Mouse (Mus musculus) liver, embryonic 15.5 days (tissue): ENCODE measurements at regions not wholly inside any gene's neighbourhood (a gene's known extent, or its start where the extent isn't known, plus 50 kb on each side); places are given as distances from the start of the nearest gene placed in this dataset.
"Not testable (repeated sequence)": the region's sequence is repeated elsewhere in the genome, so short reads cannot be mapped to it uniquely, and the experiment has no call there.

Experiments used
- ATAC-seq: fragments of 200-750 bp; cut with Nextera tagmentation; 2 replicates; pipeline ENCODE4 v1.8.0; 2017; ENCODE audit warnings: moderate number of reproducible peaks, mild to moderate bottlenecking, moderate library complexity; ENCODE audit not compliant: insufficient read depth
- H3K27ac ChIP-seq: fragments of 300-500 bp; sonication (generic); replicated peaks from 2 replicates; pipeline ENCODE4 v1.5.1; 2015; ENCODE audit warnings: mild to moderate bottlenecking, inconsistent platforms
- H3K27me3 ChIP-seq: fragments of 300-500 bp; sonication (generic); 2 replicates; pipeline ENCODE4 v1.6.1; 2015; ENCODE audit warnings: mild to moderate bottlenecking, inconsistent platforms
- H3K36me3 ChIP-seq: fragments of 300-500 bp; sonication (generic); replicated peaks from 2 replicates; pipeline ENCODE4 v1.6.1; 2015; ENCODE audit warnings: moderate library complexity, mild to moderate bottlenecking, inconsistent platforms
- H3K4me1 ChIP-seq: fragments of 300-500 bp; sonication (generic); replicated peaks from 2 replicates; pipeline ENCODE4 v1.6.1; 2015; ENCODE audit warnings: inconsistent platforms
- H3K4me2 ChIP-seq: fragments of 300-500 bp; sonication (generic); 2 replicates; pipeline ENCODE4 v1.6.1; 2015; ENCODE audit warnings: moderate library complexity, mild to moderate bottlenecking, inconsistent platforms
- H3K4me3 ChIP-seq: fragments of 300-500 bp; sonication (generic); replicated peaks from 2 replicates; pipeline ENCODE4 v1.5.1; 2015; ENCODE audit warnings: mild to moderate bottlenecking, inconsistent platforms
- H3K9ac ChIP-seq: fragments of 300-500 bp; sonication (generic); 2 replicates; pipeline ENCODE4 v1.6.1; 2015; ENCODE audit warnings: moderate library complexity, mild to moderate bottlenecking, inconsistent platforms
- H3K9me3 ChIP-seq: fragments of 300-500 bp; sonication (generic); replicated peaks from 2 replicates; pipeline ENCODE4 v1.6.1; 2016; ENCODE audit warnings: inconsistent platforms
- WGBS: fragments of 180-500 bp; shearing (Covaris S2); methylation state at CpG from one replicate; pipeline ENCODE4 v1.1.7; 2015; ENCODE audit warnings: mixed read lengths; ENCODE audit not compliant: insufficient replicate concordance; 5-methylcytosine and 5-hydroxymethylcytosine counted together

DNA sequence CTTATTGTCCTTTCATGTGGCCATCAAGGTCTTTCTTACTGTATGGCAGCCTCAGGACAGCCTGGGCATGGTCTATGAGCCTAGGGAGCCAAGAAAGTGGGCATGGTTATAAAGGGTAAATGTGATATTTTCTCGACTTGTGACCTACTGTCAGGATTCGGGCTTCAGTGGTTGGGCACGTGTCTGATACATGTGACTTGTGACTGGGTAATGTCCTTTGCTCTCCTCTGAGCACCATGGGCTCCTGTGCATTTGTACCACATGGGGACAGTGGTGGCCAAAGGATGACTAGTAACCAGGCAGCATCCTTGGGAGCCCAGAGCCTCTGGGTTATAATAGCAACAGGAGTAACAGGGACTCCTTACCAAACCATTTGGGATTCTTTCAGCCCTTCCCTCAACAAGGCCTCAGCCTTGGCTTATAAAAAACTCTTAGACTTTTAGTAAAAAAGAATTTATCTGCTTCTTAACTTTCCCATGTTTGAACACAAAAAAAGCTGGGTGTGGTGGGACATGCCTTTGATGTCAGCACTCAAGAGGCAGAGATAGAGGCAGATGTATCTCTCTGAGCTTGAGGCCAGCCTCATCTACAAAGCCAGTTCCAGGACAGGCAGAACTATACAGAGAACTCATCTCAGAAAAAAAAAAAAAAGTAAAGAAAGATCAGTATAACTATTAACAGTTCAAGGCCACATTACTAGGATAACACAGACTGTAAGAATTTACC lies 56.7 kb upstream of the Klf13 start:
- H3K27me3 ChIP-seq: no peaks in the 10 kb centered on the region
- no peak overlapping the region for H3K4me3 ChIP-seq
- peaks cover 97% of the 10 kb centered on the region for H3K4me1 ChIP-seq
- 68% methylated on average over 3 of the region's 3 CpGs for WGBS
- H3K9ac ChIP-seq: 0 out of 2 replicates have a peak overlapping the region, but pooled peaks have one; percentile 19
- no peak for ATAC-seq
- H3K27ac ChIP-seq: peak overlapping the region; percentile 86
- H3K4me2 ChIP-seq: peak overlapping the region; percentile 44
- no peaks in the 10 kb centered on the region for H3K9me3 ChIP-seq
- H3K36me3 ChIP-seq: no peaks in the 10 kb centered on the region

DNA sequence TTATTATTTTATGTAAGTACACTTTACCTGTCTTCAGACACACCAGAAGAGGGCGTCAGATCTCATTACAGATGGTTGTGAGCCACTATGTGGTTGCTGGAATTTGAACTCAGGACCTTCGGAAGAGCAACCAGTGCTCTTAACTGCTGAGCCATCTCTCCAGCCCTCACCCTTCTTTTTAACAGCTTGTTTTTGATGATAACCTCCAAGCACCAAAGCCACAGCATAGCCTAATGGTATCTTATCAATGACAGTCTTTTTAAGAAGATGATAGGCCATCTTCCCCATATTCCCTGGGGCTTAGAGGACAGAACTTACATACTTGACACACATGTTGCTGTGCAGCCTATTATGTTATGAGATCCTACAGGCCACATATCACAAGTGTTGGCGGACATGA lies 56.1 kb upstream of the Klf13 start:
- H3K9ac ChIP-seq, H3K4me3 ChIP-seq, H3K36me3 ChIP-seq, ATAC-seq, H3K4me2 ChIP-seq, H3K9me3 ChIP-seq, H3K27me3 ChIP-seq: not testable (repeated sequence)
- Histone ChIP-seq H3K4me1 (peaks cover 97% of the 10 kb centered on the region), H3K27ac (peak overlapping the region; percentile 86)
- 52% methylated on average over 3 of the region's 3 CpGs for WGBS

DNA sequence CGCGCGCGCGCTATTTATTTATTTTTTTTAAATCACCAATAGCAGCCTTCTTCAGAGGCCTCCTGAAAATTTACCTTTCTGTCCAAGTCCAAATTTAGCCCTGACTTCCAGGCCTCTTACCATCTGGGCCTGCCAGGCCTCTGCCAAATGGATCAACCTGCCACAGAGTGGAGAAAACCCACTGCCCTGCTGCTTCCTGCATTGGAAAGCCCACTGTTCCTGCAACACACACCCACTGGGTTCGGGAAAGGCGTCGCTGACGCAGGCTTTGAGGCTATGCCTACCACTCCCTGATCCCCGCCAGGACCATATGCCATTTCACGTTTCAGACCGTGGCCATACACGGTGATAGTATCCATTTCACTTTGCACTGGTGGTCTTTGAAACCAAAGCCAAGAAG lies 53.4 kb upstream of the Klf13 start:
- Histone ChIP-seq H3K4me1 (peaks cover 97% of the 10 kb centered on the region), H3K9me3 (no peaks in the 10 kb centered on the region), H3K27ac (peak overlapping the region; percentile 80; the same call in 1 of the 2 replicates)

DNA sequence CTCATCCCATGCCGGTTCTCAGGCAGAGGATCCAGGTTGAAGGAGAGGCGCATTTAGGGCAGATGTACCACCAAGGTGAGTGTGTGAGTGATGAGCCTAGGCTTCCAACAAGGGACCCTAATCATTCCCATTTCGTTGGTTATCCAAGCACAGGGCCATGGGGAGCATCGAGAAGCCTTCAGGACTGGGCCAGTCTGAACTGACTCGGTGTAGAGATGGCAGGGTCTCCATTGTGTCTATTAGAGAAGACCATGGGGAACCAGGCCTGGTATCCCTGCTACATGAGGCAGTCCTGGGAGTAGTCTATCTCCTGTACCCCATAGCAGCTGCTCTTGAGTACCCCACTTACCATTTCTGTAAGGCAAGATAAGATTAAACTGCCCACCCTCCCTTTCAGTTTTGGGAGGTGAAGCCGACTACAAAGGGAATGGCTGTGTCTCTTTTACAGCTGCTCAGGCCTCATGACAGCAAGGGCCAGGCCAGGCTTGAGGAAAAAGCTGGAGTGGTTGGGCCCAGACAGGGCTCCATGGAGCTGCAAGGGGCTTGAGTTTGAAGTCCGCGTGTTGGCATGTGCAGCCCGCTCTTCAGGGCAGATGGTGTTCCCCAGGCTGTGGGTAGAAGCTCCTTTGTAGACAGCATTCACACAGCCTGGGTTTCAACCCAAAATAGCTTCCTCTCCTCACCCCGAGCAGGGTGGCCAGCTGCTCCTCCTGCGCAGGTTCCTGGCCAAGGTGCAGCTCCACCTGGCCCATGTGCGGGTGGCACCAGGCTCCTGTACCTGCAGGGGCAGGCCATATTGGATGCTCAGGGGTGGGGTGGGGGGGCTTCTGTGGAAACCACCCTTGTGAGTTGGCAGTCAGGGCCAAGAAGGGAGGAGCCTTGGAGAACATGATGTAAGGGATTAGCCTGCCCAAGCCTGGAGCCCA lies 52.6 kb upstream of the Klf13 start:
- H3K4me1 ChIP-seq: peaks cover 97% of the 10 kb centered on the region
- peak; percentile 72 for ATAC-seq
- H3K9ac ChIP-seq: peak overlapping the region; percentile 30; the same call in 1 of the 2 replicates

More for the DNA sequence above, 53.4 kb upstream of the Klf13 start:
- Histone ChIP-seq H3K4me3 (no peak overlapping the region), H3K9ac (no peak overlapping the region), H3K27me3 (no peaks in the 10 kb centered on the region), H3K36me3 (no peaks in the 10 kb centered on the region), H3K4me2 (no peak overlapping the region)
- ATAC-seq: no peak
- WGBS: 92% methylated on average over 13 of the region's 13 CpGs

DNA sequence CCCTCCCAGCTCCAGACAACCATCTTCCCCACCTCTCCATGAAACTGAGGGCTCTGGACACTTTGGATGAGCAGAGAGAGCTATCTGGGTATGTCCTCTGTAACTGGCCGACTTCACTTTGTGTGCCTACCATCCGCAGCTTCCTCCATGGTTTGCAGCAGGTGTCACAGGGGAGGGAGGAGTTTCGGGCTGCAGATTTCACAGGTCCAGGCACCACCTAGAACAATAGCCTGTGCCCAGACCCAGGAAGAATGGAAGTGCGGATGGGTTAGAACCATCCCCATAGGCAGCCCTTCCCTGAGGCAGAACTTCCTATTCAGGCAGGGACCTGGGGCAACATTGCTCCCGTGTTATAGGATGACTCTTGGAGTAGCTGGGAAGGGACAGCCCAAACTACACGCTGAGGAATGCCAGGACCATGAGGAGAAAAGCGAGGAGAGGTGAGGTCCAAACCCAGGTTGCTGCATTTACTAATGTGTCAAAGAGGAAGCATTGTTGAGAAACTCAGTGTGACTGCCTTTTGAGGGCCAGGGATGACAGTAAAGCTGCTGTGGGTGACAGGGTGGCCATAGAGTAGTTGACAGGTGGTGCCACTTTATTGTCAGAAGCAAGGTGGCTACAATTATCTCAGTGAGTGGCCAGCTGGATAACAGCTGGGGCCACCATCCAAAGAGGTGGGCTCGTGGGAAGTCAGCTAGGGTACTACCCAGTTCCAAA lies 51.8 kb upstream of the Klf13 start:
- Histone ChIP-seq H3K27ac (peak overlapping the region; percentile 80), H3K9ac (peak overlapping the region; percentile 30; the same call in 1 of the 2 replicates), H3K36me3 (no peaks in the 10 kb centered on the region), H3K4me2 (0 out of 2 replicates have a peak overlapping the region, but pooled peaks have one; percentile 40), H3K9me3 (no peaks in the 10 kb centered on the region), H3K4me3 (no peak overlapping the region), H3K27me3 (no peaks in the 10 kb centered on the region), H3K4me1 (peaks cover 95% of the 10 kb centered on the region)
- 71% methylated on average over 8 of the region's 8 CpGs for WGBS
- no peak for ATAC-seq

More for the DNA sequence above, 52.6 kb upstream of the Klf13 start:
- Histone ChIP-seq H3K36me3 (no peaks in the 10 kb centered on the region), H3K9me3 (no peaks in the 10 kb centered on the region), H3K27me3 (no peaks in the 10 kb centered on the region), H3K27ac (peak overlapping the region; percentile 80), H3K4me2 (peak overlapping the region; percentile 40; the same call in 1 of the 2 replicates), H3K4me3 (no peak overlapping the region)
- 57% methylated on average over 12 of the region's 12 CpGs for WGBS

DNA sequence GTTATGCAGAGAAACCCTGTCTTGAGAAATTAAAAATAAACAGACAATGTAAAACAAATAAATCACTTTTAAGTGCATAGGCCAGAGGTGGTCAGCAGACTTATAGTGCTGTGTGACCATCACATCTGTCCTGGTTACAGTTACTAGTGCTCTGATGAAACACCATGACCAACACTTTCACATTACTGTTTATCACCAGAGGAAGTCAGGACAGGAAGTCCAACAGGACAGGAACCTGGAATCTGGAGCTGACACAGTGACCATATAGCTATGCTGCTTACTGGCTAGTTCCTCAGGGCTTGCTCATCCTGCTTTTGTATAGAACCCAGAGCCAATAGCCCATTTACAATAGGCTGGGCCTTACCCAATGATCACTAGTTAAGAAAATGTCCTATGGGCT lies 51.0 kb upstream of the Klf13 start:
- no peak overlapping the region for H3K4me2 ChIP-seq
- H3K27me3 ChIP-seq: no peaks in the 10 kb centered on the region
- peak overlapping the region; percentile 80 for H3K27ac ChIP-seq
- H3K9me3 ChIP-seq: no peaks in the 10 kb centered on the region
- no peak overlapping the region for H3K9ac ChIP-seq
- no peak overlapping the region for H3K4me3 ChIP-seq
- no peaks in the 10 kb centered on the region for H3K36me3 ChIP-seq
- peaks cover 94% of the 10 kb centered on the region for H3K4me1 ChIP-seq
- ATAC-seq: no peak
